Mouse (Mus musculus): ENCODE data around the gene Selenoo. TPM values are rescaled to one million over a fixed set of nuclear protein-coding genes. Genes with fewer than 3 reads are reported as not detected.
A peak's percentile ranks its signal among the peaks of the same experiment; 100 is the strongest.

The Selenoo gene
- polyA plus RNA-seq, 1 experiment from 2014 or later = 21.3 TPM

- Histone ChIP-seq H3K9ac (no peak overlapping the region), H3K36me3 (no peaks in the 10 kb centered on the region), H3K27me3 (peaks cover 25% of the 10 kb centered on the region), H3K27ac (replicated peaks) (no peak overlapping the region), H3K4me1 (replicated peaks) (peaks cover 20% of the 10 kb centered on the region), H3K9me3 (no peaks in the 10 kb centered on the region), H3K4me2 (no peak overlapping the region), H3K4me3 (no peak overlapping the region)
- WGBS = 71% methylated on average over 6 of the region's 6 CpGs
- no peak for ATAC-seq (ENCODE audit: low FRiP score, low read depth)
Observed at GRCm38 (mm10) chr15:89063536-89063935, 25.3 kb upstream of the Selenoo start.

GRCm38 (mm10) chr15:89064891-89065290 lies 24.0 kb upstream of the Selenoo start:
- H3K9ac ChIP-seq = no peak overlapping the region
- ATAC-seq (ENCODE audit: low FRiP score, low read depth) = no peak
- WGBS = 96% methylated on average over 5 of the region's 5 CpGs

GRCm38 (mm10) chr15:89067609-89068008 lies 21.3 kb upstream of the Selenoo start:
- Histone ChIP-seq H3K9ac (no peak overlapping the region), H3K27ac (replicated peaks) (no peak overlapping the region), H3K4me2 (no peak overlapping the region), H3K4me1 (replicated peaks) (no peaks in the 10 kb centered on the region; the same call in 1 of the 2 replicates), H3K9me3 (no peaks in the 10 kb centered on the region), H3K27me3 (peaks cover 25% of the 10 kb centered on the region), H3K36me3 (no peaks in the 10 kb centered on the region), H3K4me3 (no peak overlapping the region)
- ATAC-seq (ENCODE audit: low FRiP score, low read depth) = no peak
- 42% methylated on average over 35 of the region's 35 CpGs for WGBS

More at GRCm38 (mm10) chr15:89064891-89065290, 24.0 kb upstream of the Selenoo start:
- no peak overlapping the region for H3K27ac ChIP-seq (replicated peaks)
- H3K9me3 ChIP-seq = no peaks in the 10 kb centered on the region
- H3K36me3 ChIP-seq = no peaks in the 10 kb centered on the region
- H3K4me3 ChIP-seq = no peak overlapping the region
- H3K4me1 ChIP-seq (replicated peaks) = peaks cover 12% of the 10 kb centered on the region
- peaks cover 25% of the 10 kb centered on the region for H3K27me3 ChIP-seq
- H3K4me2 ChIP-seq = no peak overlapping the region

- H3K9me3 ChIP-seq = no peaks in the 10 kb centered on the region
- 38% methylated on average over 26 of the region's 26 CpGs for WGBS
- no peak for ATAC-seq (ENCODE audit: low FRiP score, low read depth)
- no peak overlapping the region for H3K4me3 ChIP-seq
- H3K27ac ChIP-seq (replicated peaks) = no peak overlapping the region
- no peak overlapping the region for H3K9ac ChIP-seq
- no peaks in the 10 kb centered on the region; the same call in 1 of the 2 replicates for H3K4me1 ChIP-seq (replicated peaks)
- no peaks in the 10 kb centered on the region for H3K36me3 ChIP-seq
- H3K4me2 ChIP-seq = no peak overlapping the region
- H3K27me3 ChIP-seq = peaks cover 25% of the 10 kb centered on the region
Observed at GRCm38 (mm10) chr15:89068226-89068625, 20.7 kb upstream of the Selenoo start.

GRCm38 (mm10) chr15:89069336-89069840 lies 19.5 kb upstream of the Selenoo start:
- Histone ChIP-seq H3K36me3 (no peaks in the 10 kb centered on the region), H3K4me3 (no peak overlapping the region), H3K27ac (replicated peaks) (no peak overlapping the region), H3K27me3 (peaks cover 25% of the 10 kb centered on the region), H3K4me1 (replicated peaks) (peaks cover 3% of the 10 kb centered on the region; the same call in 1 of the 2 replicates), H3K4me2 (no peak overlapping the region), H3K9ac (no peak overlapping the region), H3K9me3 (no peaks in the 10 kb centered on the region)
- WGBS = 82% methylated on average over 19 of the region's 19 CpGs
- no peak for ATAC-seq (ENCODE audit: low FRiP score, low read depth)

GRCm38 (mm10) chr15:89070606-89071005 lies 18.3 kb upstream of the Selenoo start:
- Histone ChIP-seq H3K4me3 (no peak overlapping the region), H3K9me3 (no peaks in the 10 kb centered on the region), H3K4me2 (no peak overlapping the region), H3K36me3 (no peaks in the 10 kb centered on the region), H3K9ac (no peak overlapping the region), H3K27ac (replicated peaks) (no peak overlapping the region), H3K27me3 (peaks cover 22% of the 10 kb centered on the region), H3K4me1 (replicated peaks) (peaks cover 16% of the 10 kb centered on the region)
- ATAC-seq (ENCODE audit: low FRiP score, low read depth) = no peak
- WGBS = 74% methylated on average over 24 of the region's 24 CpGs

GRCm38 (mm10) chr15:89073993-89074603 lies 14.8 kb upstream of the Selenoo start:
- Histone ChIP-seq H3K4me2 (no peak overlapping the region), H3K9me3 (no peaks in the 10 kb centered on the region), H3K9ac (no peak overlapping the region), H3K36me3 (no peaks in the 10 kb centered on the region), H3K27me3 (no peaks in the 10 kb centered on the region), H3K4me3 (no peak overlapping the region), H3K4me1 (replicated peaks) (peaks cover 42% of the 10 kb centered on the region), H3K27ac (replicated peaks) (peak overlapping the region; percentile 93; the same call in 1 of the 2 replicates)
- 86% methylated on average over 10 of the region's 10 CpGs for WGBS
- no peak for ATAC-seq (ENCODE audit: low FRiP score, low read depth)

GRCm38 (mm10) chr15:89074613-89075477 lies 14.0 kb upstream of the Selenoo start, which contains the start of gene Trabd:
Gene Trabd (plus strand): TSS chr15:89075124.
- peak within 1 kb of the TSS; percentile 79 for H3K4me2 ChIP-seq
- ATAC-seq (ENCODE audit: low FRiP score, low read depth) = no peak
- H3K36me3 ChIP-seq = 0 out of 2 replicates have a peak, but pooled peaks cover 2% of the 10 kb centered on the region
- peak within 1 kb of the TSS; percentile 93 for H3K27ac ChIP-seq (replicated peaks)
- peaks cover 42% of the 10 kb centered on the region for H3K4me1 ChIP-seq (replicated peaks)
- peak within 1 kb of the TSS; percentile 84 for H3K9ac ChIP-seq
- 25% methylated on average over 11 of the region's 11 CpGs for WGBS
- no peaks in the 10 kb centered on the region for H3K9me3 ChIP-seq
- peak within 1 kb of the TSS; percentile 89 for H3K4me3 ChIP-seq
- H3K27me3 ChIP-seq = no peaks in the 10 kb centered on the region

- Histone ChIP-seq H3K4me1 (replicated peaks) (peaks cover 42% of the 10 kb centered on the region), H3K27me3 (no peaks in the 10 kb centered on the region), H3K36me3 (0 out of 2 replicates have a peak, but pooled peaks cover 2% of the 10 kb centered on the region), H3K27ac (replicated peaks) (peak overlapping the region; percentile 93), H3K9me3 (no peaks in the 10 kb centered on the region), H3K4me2 (peak overlapping the region; percentile 79), H3K4me3 (peak overlapping the region; percentile 89), H3K9ac (peak overlapping the region; percentile 84)
- peak; percentile 93 for ATAC-seq (ENCODE audit: low FRiP score, low read depth)
- WGBS = under 1% methylated on average over 54 of the region's 59 CpGs
Observed at GRCm38 (mm10) chr15:89075478-89076147, 13.3 kb upstream of the Selenoo start.

- H3K27ac ChIP-seq (replicated peaks) = peak overlapping the region; percentile 93
- under 1% methylated on average over 24 of the region's 39 CpGs for WGBS
- 0 out of 2 replicates have a peak, but pooled peaks cover 2% of the 10 kb centered on the region for H3K36me3 ChIP-seq
- H3K27me3 ChIP-seq = no peaks in the 10 kb centered on the region
- H3K9ac ChIP-seq = peak overlapping the region; percentile 84
- no peaks in the 10 kb centered on the region for H3K9me3 ChIP-seq
- H3K4me3 ChIP-seq = peak overlapping the region; percentile 89
- H3K4me2 ChIP-seq = peak overlapping the region; percentile 79
- peak; percentile 73 for ATAC-seq (ENCODE audit: low FRiP score, low read depth)
- H3K4me1 ChIP-seq (replicated peaks) = peaks cover 42% of the 10 kb centered on the region
Observed at GRCm38 (mm10) chr15:89076156-89076731, 12.6 kb upstream of the Selenoo start.

- no peaks in the 10 kb centered on the region for H3K9me3 ChIP-seq
- no peak for ATAC-seq (ENCODE audit: low FRiP score, low read depth)
- no peaks in the 10 kb centered on the region for H3K27me3 ChIP-seq
- H3K4me1 ChIP-seq (replicated peaks) = peaks cover 42% of the 10 kb centered on the region
- H3K9ac ChIP-seq = no peak overlapping the region
- peak overlapping the region; percentile 1; the same call in 1 of the 2 replicates for H3K4me3 ChIP-seq
- WGBS = 71% methylated on average over 9 of the region's 9 CpGs
- H3K4me2 ChIP-seq = peak overlapping the region; percentile 79
- peaks cover 9% of the 10 kb centered on the region for H3K36me3 ChIP-seq
- no peak overlapping the region for H3K27ac ChIP-seq (replicated peaks)
Observed at GRCm38 (mm10) chr15:89078208-89078836, 10.6 kb upstream of the Selenoo start.
